Mouse (Mus musculus) embryonic fibroblast, embryonic 13.5 days (primary cell): ENCODE data around the gene Sema4f. TPM values are rescaled to one million over a fixed set of nuclear protein-coding genes. Genes with fewer than 3 reads are reported as not detected.
A peak's percentile ranks its signal among the peaks of the same experiment; 100 is the strongest.

Source experiments
- H3K27ac ChIP-seq: 2 replicates; pipeline ENCODE4 v1.5.1; 2012; ENCODE audit warnings: low read length, control low read depth, inconsistent platforms; ENCODE audit not compliant: insufficient read depth
- H3K4me1 ChIP-seq: 2 replicates; pipeline ENCODE4 v1.6.1; 2011; ENCODE audit warnings: low read length; ENCODE audit not compliant: control insufficient read depth, insufficient read depth
- H3K4me3 ChIP-seq: 2 replicates; pipeline ENCODE4 v1.5.1; 2011; ENCODE audit warnings: mild to moderate bottlenecking, control low read depth, low read length; ENCODE audit not compliant: insufficient read depth
- CTCF ChIP-seq: IDR thresholded peaks from 2 replicates; pipeline ENCODE4 v1.5.1; 2011; ENCODE audit warnings: mild to moderate bottlenecking, control low read depth, low read length, moderate library complexity, borderline replicate concordance; ENCODE audit not compliant: insufficient read depth
- POLR2A ChIP-seq: IDR thresholded peaks from 2 replicates; pipeline ENCODE4 v1.6.1; 2011; ENCODE audit warnings: low read depth, mild to moderate bottlenecking, control low read depth, low read length, moderate library complexity
- polyA plus RNA-seq: library from polyadenylated mRNA; stranded (reverse); fragments of >200 nt; gene quantifications from 2 replicates; pipeline ENCODE4 v1.2.4, GENCODE M21; 2011; ENCODE audit warnings: low read depth; ENCODE audit not compliant: missing spikeins, insufficient read length

Sema4f gene
- polyA plus RNA-seq, 1 experiment = 2.7 TPM

- Histone ChIP-seq H3K4me1 (0 out of 2 replicates have a peak, but pooled peaks cover 3% of the 10 kb centered on the region), H3K27ac (no peak overlapping the region), H3K4me3 (no peak overlapping the region)
- TF ChIP-seq POLR2A (no peak), CTCF (no peak)
These were observed 46.2 kb downstream of the Sema4f start for GRCm38 (mm10) chr6:82893415-82893814.

GRCm38 (mm10) chr6:82892540-82892939 lies 47.0 kb downstream of the Sema4f start:
- Histone ChIP-seq H3K4me3 (no peak overlapping the region), H3K4me1 (0 out of 2 replicates have a peak, but pooled peaks cover 3% of the 10 kb centered on the region), H3K27ac (no peak overlapping the region)
- TF ChIP-seq CTCF = no peak
- TF ChIP-seq POLR2A = no peak

GRCm38 (mm10) chr6:82891488-82891887 lies 48.1 kb downstream of the Sema4f start:
- H3K4me3 ChIP-seq = no peak overlapping the region
- no peak overlapping the region for H3K27ac ChIP-seq
- TF ChIP-seq POLR2A = no peak
- no peak for TF ChIP-seq CTCF
- H3K4me1 ChIP-seq = 0 out of 2 replicates have a peak, but pooled peaks cover 3% of the 10 kb centered on the region

GRCm38 (mm10) chr6:82886330-82886729 lies 53.2 kb downstream of the Sema4f start:
- Histone ChIP-seq H3K4me1 (no peaks in the 10 kb centered on the region), H3K27ac (no peak overlapping the region), H3K4me3 (no peak overlapping the region)
- TF ChIP-seq POLR2A = no peak
- TF ChIP-seq CTCF = no peak

GRCm38 (mm10) chr6:82885909-82886308 lies 53.7 kb downstream of the Sema4f start:
- no peaks in the 10 kb centered on the region for H3K4me1 ChIP-seq

GRCm38 (mm10) chr6:82885441-82885840 lies 54.1 kb downstream of the Sema4f start:
- Histone ChIP-seq H3K27ac (no peak overlapping the region), H3K4me1 (no peaks in the 10 kb centered on the region), H3K4me3 (no peak overlapping the region)
- TF ChIP-seq POLR2A (no peak), CTCF (no peak)

More at GRCm38 (mm10) chr6:82885909-82886308, 53.7 kb downstream of the Sema4f start:
- Histone ChIP-seq H3K27ac (no peak overlapping the region), H3K4me3 (no peak overlapping the region)
- no peak for TF ChIP-seq CTCF
- TF ChIP-seq POLR2A = no peak

- Histone ChIP-seq H3K4me3 (no peak overlapping the region), H3K4me1 (no peaks in the 10 kb centered on the region), H3K27ac (no peak overlapping the region)
- TF ChIP-seq POLR2A (no peak), CTCF (no peak)
These were observed 55.0 kb downstream of the Sema4f start for GRCm38 (mm10) chr6:82884570-82884969.

- no peaks in the 10 kb centered on the region for H3K4me1 ChIP-seq
- TF ChIP-seq CTCF = peak; percentile 77; the same call in 1 of the 2 replicates
- TF ChIP-seq POLR2A = no peak
- H3K4me3 ChIP-seq = no peak overlapping the region
- H3K27ac ChIP-seq = no peak overlapping the region
These were observed 58.0 kb downstream of the Sema4f start for GRCm38 (mm10) chr6:82881485-82882096.

GRCm38 (mm10) chr6:82880807-82881206 lies 58.8 kb downstream of the Sema4f start:
- no peak overlapping the region for H3K27ac ChIP-seq
- TF ChIP-seq POLR2A (no peak), CTCF (peak; percentile 8; the same call in 1 of the 2 replicates)
- H3K4me3 ChIP-seq = no peak overlapping the region
- H3K4me1 ChIP-seq = no peaks in the 10 kb centered on the region

GRCm38 (mm10) chr6:82879463-82880089 lies 60.0 kb downstream of the Sema4f start:
- Histone ChIP-seq H3K4me1 (no peaks in the 10 kb centered on the region), H3K27ac (no peak overlapping the region), H3K4me3 (no peak overlapping the region)
- TF ChIP-seq CTCF = no peak
- no peak for TF ChIP-seq POLR2A

- TF ChIP-seq POLR2A = no peak
- no peak for TF ChIP-seq CTCF
- no peak overlapping the region for H3K27ac ChIP-seq
- peaks cover 2% of the 10 kb centered on the region; the same call in 1 of the 2 replicates for H3K4me1 ChIP-seq
- no peak overlapping the region for H3K4me3 ChIP-seq
These were observed 64.0 kb downstream of the Sema4f start for GRCm38 (mm10) chr6:82875509-82875935.
